Mouse (Mus musculus) testis, postnatal 10 days (tissue): ENCODE results near the gene Ift172.

ENCODE experiments used
- DNase-seq: peaks from one replicate; pipeline ENCODE4 v3.0.0; 2021; ENCODE audit warnings: low spot score

Ift172 gene

GRCm38 (mm10) chr5:31290521-31291360 lies at the start of gene Ift172:
Gene Ift172, minus strand, starts transcription at chr5:31291116.
- peak; percentile 95 for DNase-seq

DNA sequence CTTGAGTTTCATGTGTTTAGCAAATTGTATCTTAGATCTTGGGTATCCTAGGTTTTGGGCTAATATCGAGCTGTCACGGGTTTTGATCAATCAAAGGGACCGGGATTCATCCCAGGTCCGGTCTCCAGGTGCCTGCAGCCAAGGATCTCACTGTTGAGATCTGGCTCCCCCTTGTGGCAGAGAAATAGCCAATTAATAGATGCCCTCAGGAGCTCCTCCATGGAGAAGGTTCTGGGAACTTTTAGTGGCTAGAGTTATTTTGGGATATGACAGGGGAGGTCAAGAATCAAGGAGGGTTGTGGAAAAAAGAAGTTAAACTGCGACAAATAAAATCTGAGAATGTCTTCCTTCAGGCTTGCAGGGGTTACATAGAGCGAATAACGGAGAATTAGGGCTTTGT lies 37.3 kb upstream of the Ift172 start:
- peak; percentile 65 for DNase-seq

GRCm38 (mm10) chr5:31326850-31327249 lies 35.9 kb upstream of the Ift172 start:
- DNase-seq, result no peak

DNA sequence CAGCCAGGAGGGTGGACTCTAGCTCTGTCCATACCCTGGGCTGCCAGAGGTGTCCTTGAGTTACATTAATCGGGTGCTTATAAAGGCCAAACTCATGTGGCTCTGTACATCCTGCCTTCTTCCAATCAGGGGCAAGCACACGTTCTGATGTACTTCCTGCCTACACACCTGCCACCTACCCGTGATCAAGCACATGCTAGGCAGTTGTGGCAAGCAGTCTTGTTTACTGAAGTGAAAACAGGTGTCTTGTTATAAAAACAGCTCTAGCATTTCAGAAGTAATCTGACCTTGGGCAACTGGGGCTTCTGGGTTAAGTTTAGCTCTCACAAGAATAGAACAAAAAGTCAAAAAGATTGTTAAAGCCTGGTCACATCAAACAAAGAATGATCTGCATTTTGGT lies 33.2 kb upstream of the Ift172 start:
- DNase-seq, result no peak

DNA sequence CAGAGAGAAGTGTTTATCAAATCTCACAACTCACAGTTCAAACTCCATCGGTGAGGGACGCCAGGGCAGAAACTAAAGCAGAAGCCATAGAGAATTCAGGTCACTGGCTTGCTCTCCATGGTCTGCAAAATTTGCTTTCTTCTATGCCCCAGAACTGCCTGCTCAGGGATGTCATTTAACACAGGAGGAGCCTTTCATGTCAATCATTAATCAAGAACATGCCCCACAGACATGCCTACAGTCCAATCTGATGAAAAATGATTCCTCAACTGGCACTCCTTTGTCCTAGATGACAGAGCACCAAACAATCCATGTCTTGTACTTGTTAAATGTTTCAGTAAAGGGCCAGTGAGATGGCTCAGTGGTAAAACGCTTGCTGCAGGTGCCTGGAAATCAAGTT lies 31.9 kb upstream of the Ift172 start:
- no peak for DNase-seq

DNA sequence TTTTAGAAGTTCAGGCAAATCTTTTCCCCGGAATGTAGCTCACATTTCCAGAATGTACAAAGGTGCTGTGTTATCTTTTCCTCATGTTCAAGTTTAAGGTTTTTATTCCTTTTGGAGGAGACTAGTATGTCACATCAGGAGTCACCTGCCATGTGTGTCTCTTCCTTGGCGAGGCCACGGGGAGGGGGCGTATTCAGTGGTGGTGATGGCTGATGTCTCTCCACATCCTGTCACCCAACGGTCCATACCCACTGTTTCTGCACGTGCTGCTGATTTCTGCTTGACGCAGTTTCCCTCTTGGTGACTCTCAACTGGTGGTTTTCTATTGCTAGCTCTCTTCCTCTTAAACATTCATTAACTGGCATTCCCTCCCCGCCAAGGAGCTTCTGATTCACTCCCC lies 21.9 kb upstream of the Ift172 start:
- DNase-seq, result no peak

- no peak for DNase-seq
Measured at GRCm38 (mm10) chr5:31303093-31303492, 12.2 kb upstream of the Ift172 start.

- DNase-seq, result no peak
Measured at GRCm38 (mm10) chr5:31301866-31302265, 10.9 kb upstream of the Ift172 start.

DNA sequence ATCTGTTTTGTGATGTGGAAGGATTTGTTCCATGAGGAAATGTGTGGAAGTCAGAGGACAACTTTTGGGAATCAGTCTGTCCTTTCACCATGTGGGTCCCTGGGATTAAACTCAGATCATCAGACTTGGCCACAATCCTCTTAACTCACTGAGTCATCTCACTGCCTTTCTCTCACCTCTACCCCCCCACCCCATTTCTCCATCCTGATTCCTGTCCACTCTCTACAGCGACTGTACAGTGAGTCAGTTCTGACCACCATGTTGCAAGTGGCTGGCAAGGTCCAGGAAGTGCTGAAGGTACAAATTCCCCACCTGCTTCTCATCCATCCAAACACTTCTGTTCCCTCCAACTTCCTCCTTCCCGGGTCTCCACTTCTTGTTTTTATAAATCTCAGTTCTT lies 7.6 kb upstream of the Ift172 start:
- no peak for DNase-seq

DNA sequence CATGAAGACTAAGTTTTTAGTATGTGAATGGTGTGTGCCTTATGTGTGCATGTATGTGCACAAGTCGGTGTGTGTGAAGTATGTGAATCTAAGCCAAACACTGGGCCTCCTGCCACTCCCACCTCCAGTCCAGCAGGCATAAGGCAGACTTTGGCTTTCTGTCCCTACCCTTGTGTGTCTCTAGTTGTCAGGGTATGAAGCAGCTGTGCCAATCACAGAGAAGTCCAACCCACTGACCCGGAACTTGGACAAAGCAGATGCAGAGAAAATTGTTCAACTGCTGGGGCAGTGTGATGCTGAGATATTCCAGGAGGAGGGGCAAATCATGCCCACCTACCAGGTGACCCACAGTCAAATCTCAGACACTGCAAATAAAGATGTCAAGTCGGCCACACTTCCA lies 7.1 kb upstream of the Ift172 start:
- DNase-seq, result no peak

DNA sequence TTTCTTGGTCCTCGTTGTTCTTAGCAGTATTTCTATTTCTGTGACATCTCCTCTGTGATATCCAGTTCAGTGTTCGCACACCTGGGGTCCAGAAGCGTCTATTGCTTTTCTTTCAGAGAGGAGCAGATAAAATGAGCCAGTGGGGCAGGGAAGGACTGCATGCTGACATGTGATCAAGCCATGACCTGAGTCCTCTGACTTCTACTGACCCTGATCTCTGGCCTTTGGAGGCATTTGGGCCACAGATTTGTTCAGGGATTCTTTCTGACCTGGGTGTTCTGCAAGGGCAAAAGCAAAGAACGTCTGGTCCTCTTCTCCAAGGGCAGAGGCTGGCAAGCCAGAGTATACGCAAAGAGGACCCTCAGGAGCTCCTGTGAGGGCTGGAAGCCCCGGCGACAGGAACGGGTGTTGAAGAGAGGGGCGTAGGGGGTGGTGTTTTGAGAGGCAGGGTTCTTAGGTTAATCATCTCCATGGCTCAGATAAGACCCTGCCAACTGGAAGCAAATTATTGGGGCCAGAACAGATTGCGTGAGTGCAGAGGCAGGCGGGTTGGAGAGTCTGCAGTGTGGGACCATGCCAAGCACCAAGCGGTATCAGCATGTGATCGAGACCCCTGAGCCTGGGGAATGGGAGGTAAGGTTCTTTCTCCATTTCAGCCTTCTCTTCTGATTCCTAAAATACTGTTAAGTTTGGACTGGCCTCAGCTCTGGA lies 6.3 kb upstream of the Ift172 start, which contains the start of gene Gckr:
Gene Gckr, plus strand, starts transcription at position 397 of the 711 bp plus-strand sequence.
- no peak for DNase-seq

DNA sequence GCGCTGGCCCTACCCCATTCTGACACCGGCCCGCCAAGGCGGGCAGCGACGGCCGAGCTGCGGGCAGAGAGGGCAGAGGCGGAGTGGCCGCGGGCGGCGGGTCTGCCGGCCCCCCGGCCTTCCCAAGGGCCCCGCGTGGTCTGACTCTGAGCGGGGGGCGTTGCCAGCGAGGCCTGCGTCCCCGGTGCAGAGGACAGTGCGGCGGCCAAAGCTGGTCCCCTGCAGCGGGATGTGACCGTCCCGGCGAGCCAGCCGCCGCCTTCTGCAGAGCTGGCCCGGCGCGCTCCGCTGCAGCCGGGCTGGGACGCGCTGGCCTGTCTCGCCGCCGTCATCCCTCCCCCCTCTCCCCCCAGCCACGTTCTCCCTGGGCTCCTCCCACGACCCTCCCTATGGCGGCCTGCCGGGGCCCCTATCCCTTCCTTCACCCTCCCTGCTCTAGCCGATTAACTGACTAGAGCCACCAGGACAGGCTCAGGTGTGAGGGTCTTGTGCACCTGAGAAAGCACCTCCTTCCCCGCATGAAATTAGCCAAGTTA lies 4.8 kb upstream of the Ift172 start, which contains the start of gene Fndc4:
Gene Fndc4, minus strand, starts transcription at position 475 of the 536 bp plus-strand sequence.
- DNase-seq, result peak; percentile 58

DNA sequence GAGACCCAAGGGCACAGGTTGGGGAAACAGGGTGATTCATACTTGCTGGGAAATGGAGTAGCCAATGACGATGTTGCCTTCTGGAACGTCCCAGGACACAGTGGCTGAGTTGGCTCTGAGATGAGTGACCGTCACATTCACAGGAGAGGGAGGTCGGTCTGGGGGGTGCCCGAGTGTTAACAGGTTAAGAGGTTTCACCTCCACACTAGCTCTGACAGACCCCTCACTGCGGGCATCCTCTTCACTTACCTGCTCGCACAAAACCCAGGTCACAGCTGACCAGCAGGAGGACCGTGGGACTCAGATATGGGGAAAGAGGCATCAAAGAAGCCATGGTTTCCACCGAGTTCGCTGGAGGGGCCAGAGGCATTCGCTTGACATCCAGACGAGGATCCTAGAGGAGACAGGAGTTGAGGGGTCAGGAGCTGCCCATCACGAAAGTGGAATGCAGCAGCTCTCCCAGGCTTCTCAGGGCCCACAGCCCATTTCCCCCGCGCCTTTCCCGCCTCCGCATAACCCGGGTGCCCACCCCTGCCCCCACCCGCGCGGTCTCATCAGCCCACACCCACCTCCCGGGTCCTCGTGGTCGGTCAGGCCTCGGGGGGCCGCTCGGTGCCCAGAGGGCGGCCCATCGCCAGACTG lies 4.2 kb upstream of the Ift172 start:
- DNase-seq, result no peak

- no peak for DNase-seq
Measured at GRCm38 (mm10) chr5:31291361-31291688, 409 bp upstream of the Ift172 start.

DNA sequence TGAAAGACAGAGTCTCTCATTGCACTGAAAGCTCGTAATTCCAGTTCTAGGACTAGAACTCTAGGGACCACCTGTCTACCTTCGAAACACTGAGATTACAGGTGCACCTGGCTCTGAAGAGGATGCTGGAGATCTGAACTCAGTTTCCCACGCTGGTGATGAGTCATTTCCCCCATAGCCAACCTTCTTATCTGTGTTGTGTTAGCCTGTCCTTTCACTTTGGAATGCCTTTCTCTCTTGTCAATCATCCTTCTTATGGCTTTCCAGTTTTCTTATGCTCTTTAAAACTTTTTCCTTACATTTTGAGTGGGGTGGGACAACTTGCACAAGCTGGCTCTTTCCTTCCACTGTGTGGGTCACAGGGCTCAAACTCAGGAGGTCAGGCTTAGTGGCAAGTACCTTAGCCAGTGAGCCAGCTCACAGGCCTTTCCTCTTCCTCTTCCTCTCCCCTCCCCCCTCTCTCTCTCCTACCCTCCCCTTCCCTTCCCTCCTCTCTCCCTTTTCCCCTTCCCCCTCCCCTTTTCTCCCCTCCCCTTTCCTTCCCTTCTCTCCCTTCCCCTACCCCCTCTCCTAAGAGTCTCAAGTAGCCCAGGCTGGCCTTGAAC lies 1.2 kb downstream of the Ift172 start:
- no peak for DNase-seq

DNA sequence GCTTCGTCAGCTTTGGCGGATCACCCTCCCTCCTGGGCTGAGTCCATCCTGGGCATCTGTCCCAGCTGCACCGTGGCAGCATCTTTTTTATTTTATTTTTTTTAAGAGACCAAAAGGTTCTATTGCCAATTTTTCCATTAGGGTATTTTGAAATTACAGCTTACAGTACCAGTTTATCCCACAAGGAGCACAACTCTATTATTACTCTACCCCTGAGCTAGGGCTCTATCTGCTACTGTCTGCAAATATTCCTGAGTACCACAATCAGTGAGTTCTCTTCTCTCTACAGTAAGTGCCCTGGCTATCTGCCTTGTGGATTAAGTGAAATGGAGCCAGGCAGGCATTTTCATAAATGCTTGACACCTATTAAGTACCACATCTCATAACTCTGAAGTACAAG lies 2.3 kb downstream of the Ift172 start:
- no peak for DNase-seq

GRCm38 (mm10) chr5:31288225-31288624 lies 2.7 kb downstream of the Ift172 start:
- DNase-seq, result no peak

DNA sequence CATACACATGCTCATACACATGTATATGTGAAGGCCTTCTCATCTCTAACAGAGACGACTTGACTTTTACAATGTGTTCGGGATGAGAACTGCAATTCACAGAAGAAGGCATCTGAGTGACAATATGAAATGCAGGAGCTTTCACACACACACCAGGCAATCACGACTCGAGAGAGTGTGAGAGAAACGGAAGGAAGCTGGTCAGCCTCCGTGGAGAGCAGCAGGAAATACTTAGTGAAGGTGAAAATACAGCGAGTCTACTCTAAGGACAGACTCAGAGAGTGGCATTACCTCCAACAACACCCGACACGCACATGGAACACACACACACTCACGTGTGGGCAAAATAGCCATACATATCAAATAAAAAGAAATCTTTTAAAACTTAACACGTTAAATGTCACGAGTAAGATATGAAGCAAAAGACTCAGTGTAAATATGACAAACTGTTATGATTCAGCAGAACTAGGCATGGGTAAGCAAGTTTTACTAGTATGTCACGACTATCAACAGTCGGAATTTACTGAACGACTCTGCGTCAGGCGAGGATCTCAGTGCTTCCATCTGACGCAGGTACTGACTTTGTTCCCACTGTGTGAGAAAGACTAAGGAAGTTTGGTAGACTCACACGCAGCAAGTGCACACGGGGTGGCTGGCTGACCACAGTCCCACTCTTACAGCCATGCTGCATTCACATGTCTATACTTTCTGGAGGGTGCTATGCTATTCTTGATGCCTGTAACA lies 11.5 kb downstream of the Ift172 start:
- DNase-seq, result no peak

- DNase-seq, result no peak
Measured at GRCm38 (mm10) chr5:31273018-31273417, 17.9 kb downstream of the Ift172 start.

DNA sequence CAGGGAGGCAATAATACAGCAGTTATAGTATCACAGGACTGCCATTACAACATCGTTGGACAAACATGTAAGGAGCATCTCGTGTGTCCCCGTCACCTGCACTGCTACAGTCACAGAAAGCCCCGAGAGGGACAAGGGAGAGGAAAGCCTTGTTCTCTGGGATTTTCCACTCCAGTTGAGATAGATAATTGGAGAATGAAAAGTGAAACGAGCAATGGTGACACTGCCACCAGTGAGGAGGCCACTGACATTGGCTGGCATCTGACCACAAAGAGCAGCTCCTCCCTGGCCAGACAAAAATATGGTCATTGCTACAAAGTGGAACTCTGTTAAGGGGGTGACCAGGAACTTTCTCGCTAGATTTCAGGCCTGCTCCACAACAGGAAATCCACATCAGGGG lies 23.2 kb downstream of the Ift172 start:
- no peak for DNase-seq

GRCm38 (mm10) chr5:31266101-31266500 lies 24.8 kb downstream of the Ift172 start:
- no peak for DNase-seq

DNA sequence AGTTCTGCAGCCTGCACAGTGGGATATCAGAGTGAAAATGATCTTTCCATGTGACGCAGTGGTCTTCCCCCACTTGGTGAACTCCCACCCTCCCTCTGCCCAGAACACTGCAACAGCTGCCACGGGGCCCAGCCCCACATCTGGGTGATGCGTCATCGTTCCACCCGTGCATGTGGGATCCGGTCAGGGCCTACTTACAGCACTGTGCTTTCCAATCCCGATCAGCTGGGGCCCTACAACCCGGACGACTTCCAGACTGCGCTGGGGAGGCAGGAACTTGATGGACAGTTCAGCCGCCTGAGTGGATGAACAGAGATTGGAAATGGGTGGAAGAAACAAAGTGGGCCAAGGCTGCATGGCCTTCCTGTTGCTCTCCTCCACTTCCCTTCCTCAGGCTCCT lies 33.3 kb downstream of the Ift172 start:
- no peak for DNase-seq
